Mouse (Mus musculus) bone marrow macrophage, adult 2 months (primary cell): ENCODE results near the gene Sept11. TPM values are rescaled to one million over a fixed set of nuclear protein-coding genes. Genes with fewer than 3 reads are reported as not detected.

Source experiments
- H3K27ac ChIP-seq: 2 replicates; pipeline ENCODE4 v1.5.1; 2012; ENCODE audit warnings: low read depth, low read length; ENCODE audit not compliant: insufficient read depth
- H3K4me1 ChIP-seq: 2 replicates; pipeline ENCODE4 v1.6.1; 2012; ENCODE audit warnings: low read length; ENCODE audit not compliant: control insufficient read depth, insufficient read depth
- H3K4me3 ChIP-seq: 2 replicates; pipeline ENCODE4 v1.5.1; 2012; ENCODE audit warnings: mild to moderate bottlenecking, low read length, moderate library complexity; ENCODE audit not compliant: insufficient read depth
- CTCF ChIP-seq: IDR thresholded peaks from 2 replicates; pipeline ENCODE4 v1.5.1; 2012; ENCODE audit warnings: low read depth, mild to moderate bottlenecking, low read length, moderate library complexity
- POLR2A ChIP-seq: IDR thresholded peaks from 2 replicates; pipeline ENCODE4 v1.6.1; 2012; ENCODE audit warnings: mild to moderate bottlenecking, low read depth, low read length, borderline replicate concordance
- polyA plus RNA-seq: library from polyadenylated mRNA; stranded (reverse); fragments of >200 nt; gene quantifications from 2 replicates; pipeline ENCODE4 v1.2.4, GENCODE M21; 2012; ENCODE audit not compliant: missing spikeins, insufficient read depth, insufficient read length

Sept11 gene
- polyA plus RNA-seq, 1 experiment = 23.7 TPM

- peak overlapping the region; percentile 89 for H3K4me3 ChIP-seq
- TF ChIP-seq CTCF (no peak), POLR2A (no peak)
- H3K4me1 ChIP-seq = peaks cover 19% of the 10 kb centered on the region
- H3K27ac ChIP-seq = peak overlapping the region; percentile 55
Measured at GRCm38 (mm10) chr5:93093638-93094527, 646 bp downstream of the Sept11 start.

GRCm38 (mm10) chr5:93095301-93095700, 2.1 kb downstream of the Sept11 start:
- H3K4me1 ChIP-seq = peaks cover 19% of the 10 kb centered on the region
- no peak overlapping the region for H3K4me3 ChIP-seq
- H3K27ac ChIP-seq = no peak overlapping the region
- TF ChIP-seq CTCF = no peak
- no peak for TF ChIP-seq POLR2A

- H3K27ac ChIP-seq = no peak overlapping the region
Measured at GRCm38 (mm10) chr5:93097204-93097906, 4.1 kb downstream of the Sept11 start.

GRCm38 (mm10) chr5:93098219-93098618, 5.0 kb downstream of the Sept11 start:
- no peak for TF ChIP-seq CTCF
- no peak for TF ChIP-seq POLR2A
- H3K4me1 ChIP-seq = peaks cover 13% of the 10 kb centered on the region
- no peak overlapping the region for H3K27ac ChIP-seq
- H3K4me3 ChIP-seq = no peak overlapping the region

More at GRCm38 (mm10) chr5:93097204-93097906, 4.1 kb downstream of the Sept11 start:
- Histone ChIP-seq H3K4me3 (no peak overlapping the region), H3K4me1 (peaks cover 13% of the 10 kb centered on the region)
- no peak for TF ChIP-seq CTCF
- no peak for TF ChIP-seq POLR2A

- TF ChIP-seq CTCF (no peak), POLR2A (no peak)
Measured at GRCm38 (mm10) chr5:93098811-93099210, 5.6 kb downstream of the Sept11 start.

GRCm38 (mm10) chr5:93100906-93101305, 7.7 kb downstream of the Sept11 start:
- TF ChIP-seq CTCF = no peak
- TF ChIP-seq POLR2A = no peak
- H3K4me1 ChIP-seq = peaks cover 16% of the 10 kb centered on the region
- H3K27ac ChIP-seq = no peak overlapping the region
- H3K4me3 ChIP-seq = no peak overlapping the region

More at GRCm38 (mm10) chr5:93098811-93099210, 5.6 kb downstream of the Sept11 start:
- Histone ChIP-seq H3K4me1 (peaks cover 17% of the 10 kb centered on the region), H3K4me3 (no peak overlapping the region), H3K27ac (no peak overlapping the region)

- TF ChIP-seq CTCF = no peak
- no peak for TF ChIP-seq POLR2A
- Histone ChIP-seq H3K4me3 (no peak overlapping the region), H3K27ac (no peak overlapping the region), H3K4me1 (peaks cover 16% of the 10 kb centered on the region)
Measured at GRCm38 (mm10) chr5:93101371-93101791, 8.1 kb downstream of the Sept11 start.

- Histone ChIP-seq H3K4me3 (no peak overlapping the region), H3K4me1 (peaks cover 14% of the 10 kb centered on the region)
- no peak for TF ChIP-seq POLR2A
Measured at GRCm38 (mm10) chr5:93103603-93104002, 10.4 kb downstream of the Sept11 start.

GRCm38 (mm10) chr5:93104987-93105823, 12.0 kb downstream of the Sept11 start:
- H3K4me3 ChIP-seq = no peak overlapping the region
- peak overlapping the region; percentile 42; the same call in 1 of the 2 replicates for H3K27ac ChIP-seq
- H3K4me1 ChIP-seq = peaks cover 14% of the 10 kb centered on the region
- TF ChIP-seq CTCF (no peak), POLR2A (no peak)

More at GRCm38 (mm10) chr5:93103603-93104002, 10.4 kb downstream of the Sept11 start:
- H3K27ac ChIP-seq = no peak overlapping the region
